Mouse (Mus musculus) cortical plate, adult 2 months (tissue): ENCODE measurements around the gene Lipc. TPM values are rescaled to one million over a fixed set of nuclear protein-coding genes. Genes with fewer than 3 reads are reported as not detected.

Experiments
- H3K27ac ChIP-seq: fragments of 200-500 bp; 2 replicates; pipeline ENCODE4 v1.5.1; 2012; ENCODE audit warnings: low read length, control low read depth, inconsistent platforms; ENCODE audit not compliant: insufficient read depth
- H3K4me1 ChIP-seq: fragments of 200-500 bp; 2 replicates; pipeline ENCODE4 v1.6.1; 2011; ENCODE audit warnings: low read length; ENCODE audit not compliant: control insufficient read depth, insufficient read depth
- H3K4me3 ChIP-seq: fragments of 200-500 bp; 2 replicates; pipeline ENCODE4 v1.5.1; 2011; ENCODE audit warnings: mild to moderate bottlenecking, low read length, control low read depth; ENCODE audit not compliant: insufficient read depth
- CTCF ChIP-seq: fragments of 200-500 bp; IDR thresholded peaks from 2 replicates; pipeline ENCODE4 v1.5.1; 2011; ENCODE audit warnings: mild to moderate bottlenecking, control low read depth, low read length; ENCODE audit not compliant: insufficient read depth; ENCODE audit errors: extremely low read depth
- POLR2A ChIP-seq: fragments of 200-500 bp; IDR thresholded peaks from 2 replicates; pipeline ENCODE4 v1.6.1; 2011; ENCODE audit warnings: mild to moderate bottlenecking, low read length, control low read depth; ENCODE audit not compliant: insufficient read depth; ENCODE audit errors: extremely low read depth
- polyA plus RNA-seq: library from polyadenylated mRNA; depleted of rRNA; stranded (reverse); fragments of >200 nt; gene quantifications from 2 replicates; pipeline ENCODE4 v1.2.3, GENCODE M21; 2012

The Lipc gene
- polyA plus RNA-seq, 1 experiment, result 0.19 TPM

GRCm38 (mm10) chr9:70812551-70812950 is 139.5 kb downstream of the Lipc start:
- Histone ChIP-seq H3K27ac (no peak overlapping the region), H3K4me1 (peaks cover 3% of the 10 kb centered on the region; the same call in 1 of the 2 replicates), H3K4me3 (no peak overlapping the region)
- no peak for TF ChIP-seq POLR2A

DNA sequence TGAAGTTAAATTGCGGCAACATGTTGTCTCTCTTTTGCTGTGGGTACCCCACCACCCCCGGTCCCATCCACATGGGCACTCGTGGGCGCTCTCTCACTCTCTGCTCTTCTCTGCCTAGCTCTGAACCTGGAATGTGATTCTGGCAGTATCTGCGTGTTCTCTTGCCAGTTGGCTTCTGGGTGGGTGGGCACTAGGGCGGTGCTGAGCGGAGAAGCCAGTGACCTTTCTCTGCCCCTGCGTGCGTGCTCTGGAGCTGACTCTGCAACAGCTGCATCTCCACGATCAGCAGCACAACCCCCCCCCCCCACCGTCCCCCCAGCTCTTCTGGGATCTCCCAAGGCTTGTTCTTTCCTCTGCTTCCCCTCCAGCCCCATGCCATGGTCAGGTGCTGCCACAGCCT is 144.3 kb downstream of the Lipc start:
- no peak overlapping the region for H3K4me3 ChIP-seq
- no peaks in the 10 kb centered on the region for H3K4me1 ChIP-seq
- TF ChIP-seq CTCF, result no peak
- no peak for TF ChIP-seq POLR2A

DNA sequence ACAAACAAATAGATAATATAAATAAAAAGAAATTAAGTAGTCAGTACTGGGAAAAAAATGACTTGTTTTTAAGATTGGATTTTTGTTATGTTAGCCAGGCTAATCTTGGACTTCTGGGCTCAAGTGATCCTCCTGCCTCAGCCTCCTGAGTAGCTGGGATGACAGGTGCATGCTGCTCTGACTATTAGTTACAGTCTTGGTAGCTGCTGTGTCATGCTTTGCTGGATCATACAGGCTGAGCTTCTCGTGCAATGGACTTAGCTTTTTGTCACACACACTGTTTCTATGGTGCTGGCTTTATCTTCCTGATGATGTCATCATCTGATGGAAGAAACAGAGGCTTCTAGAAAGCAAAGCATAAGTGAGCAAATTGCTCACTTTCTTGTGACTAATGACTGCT is 146.0 kb downstream of the Lipc start:
- Histone ChIP-seq H3K27ac (no peak overlapping the region), H3K4me1 (no peaks in the 10 kb centered on the region), H3K4me3 (no peak overlapping the region)
- TF ChIP-seq CTCF (no peak), POLR2A (no peak)

More for the DNA sequence above, 144.3 kb downstream of the Lipc start:
- H3K27ac ChIP-seq, result no peak overlapping the region

- Histone ChIP-seq H3K4me1 (peaks cover 1% of the 10 kb centered on the region; the same call in 1 of the 2 replicates), H3K27ac (no peak overlapping the region)
- TF ChIP-seq POLR2A (no peak), CTCF (no peak)
Observed at GRCm38 (mm10) chr9:70802816-70803215, 149.2 kb downstream of the Lipc start.

DNA sequence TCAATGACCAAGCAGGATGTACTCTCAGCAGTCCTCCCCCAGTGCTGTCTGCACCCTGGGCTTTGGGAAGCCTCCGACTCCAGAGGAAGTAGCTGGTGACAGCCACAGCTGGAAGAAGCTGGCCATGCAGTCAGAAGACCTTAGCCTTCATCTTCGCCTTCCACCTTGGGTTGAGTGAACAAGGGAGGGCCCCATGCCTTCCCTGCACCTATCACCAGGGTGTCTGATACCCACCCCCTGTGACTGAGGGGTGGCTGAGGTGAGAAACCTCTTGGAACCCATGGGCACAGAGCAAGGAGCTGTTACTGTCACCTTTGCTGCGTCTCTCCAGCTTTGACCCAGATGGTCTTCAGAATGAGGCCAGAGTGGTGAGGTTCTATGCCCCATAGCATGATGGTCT is 150.3 kb downstream of the Lipc start:
- Histone ChIP-seq H3K4me3 (no peak overlapping the region), H3K27ac (no peak overlapping the region), H3K4me1 (peaks cover 1% of the 10 kb centered on the region; the same call in 1 of the 2 replicates)
- no peak for TF ChIP-seq CTCF
- no peak for TF ChIP-seq POLR2A

More at GRCm38 (mm10) chr9:70802816-70803215, 149.2 kb downstream of the Lipc start:
- H3K4me3 ChIP-seq, result no peak overlapping the region

DNA sequence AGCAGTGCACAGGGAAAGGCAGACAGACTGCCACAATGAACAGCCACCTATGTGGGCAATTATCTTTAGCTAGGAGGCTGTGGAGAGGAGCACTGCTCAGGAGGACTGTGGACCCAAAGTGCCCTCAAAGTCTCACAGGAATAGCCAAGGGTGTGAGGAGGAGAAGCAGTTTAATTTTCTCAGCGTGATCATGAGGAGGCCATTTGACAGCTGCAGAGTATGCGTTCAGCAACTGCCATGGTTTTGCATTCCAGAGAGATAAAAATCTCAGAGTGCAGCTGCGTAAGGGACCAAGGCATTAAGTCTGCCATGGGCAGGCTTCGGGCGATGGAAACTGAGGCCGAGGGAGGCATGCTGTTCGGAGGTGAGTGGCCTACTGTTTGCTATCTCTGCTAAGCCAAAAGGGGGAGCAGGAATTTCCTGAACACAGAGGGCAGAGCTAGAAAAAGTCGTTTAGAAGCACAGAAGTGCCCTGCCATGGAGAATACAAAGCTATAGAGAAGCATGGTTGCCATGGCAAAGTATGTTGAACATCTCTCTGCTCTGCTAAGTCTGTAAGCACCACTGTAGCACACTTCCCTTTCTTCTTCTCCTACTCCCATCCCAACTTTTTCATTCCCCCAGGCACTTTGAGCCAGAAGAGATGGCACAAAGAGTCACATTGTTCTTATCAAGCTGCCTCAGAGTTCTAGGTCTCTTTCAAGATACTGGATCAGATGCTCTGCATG is 151.3 kb downstream of the Lipc start:
- H3K27ac ChIP-seq, result no peak overlapping the region
- TF ChIP-seq POLR2A (no peak), CTCF (no peak)
- peaks cover 1% of the 10 kb centered on the region; the same call in 1 of the 2 replicates for H3K4me1 ChIP-seq
- H3K4me3 ChIP-seq, result no peak overlapping the region

DNA sequence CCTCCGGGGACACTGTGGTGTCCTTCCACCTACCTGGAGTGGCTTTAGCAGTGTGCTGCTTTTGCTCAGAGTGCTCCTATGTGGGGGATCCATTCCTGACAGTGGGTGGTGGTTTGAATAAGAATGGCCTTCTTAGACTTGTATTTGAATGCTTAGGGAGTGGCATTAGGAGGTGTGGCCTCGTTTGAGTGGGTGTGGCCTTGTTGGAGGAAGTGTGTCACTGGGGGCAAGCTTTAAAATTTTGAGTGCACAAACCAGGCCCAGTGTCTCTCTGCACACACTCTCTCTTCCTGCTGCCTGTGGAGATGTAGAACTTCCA is 156.6 kb downstream of the Lipc start:
- H3K27ac ChIP-seq, result no peak overlapping the region
- H3K4me1 ChIP-seq, result peaks cover 7% of the 10 kb centered on the region
- TF ChIP-seq POLR2A, result no peak
- TF ChIP-seq CTCF, result no peak
- H3K4me3 ChIP-seq, result no peak overlapping the region

DNA sequence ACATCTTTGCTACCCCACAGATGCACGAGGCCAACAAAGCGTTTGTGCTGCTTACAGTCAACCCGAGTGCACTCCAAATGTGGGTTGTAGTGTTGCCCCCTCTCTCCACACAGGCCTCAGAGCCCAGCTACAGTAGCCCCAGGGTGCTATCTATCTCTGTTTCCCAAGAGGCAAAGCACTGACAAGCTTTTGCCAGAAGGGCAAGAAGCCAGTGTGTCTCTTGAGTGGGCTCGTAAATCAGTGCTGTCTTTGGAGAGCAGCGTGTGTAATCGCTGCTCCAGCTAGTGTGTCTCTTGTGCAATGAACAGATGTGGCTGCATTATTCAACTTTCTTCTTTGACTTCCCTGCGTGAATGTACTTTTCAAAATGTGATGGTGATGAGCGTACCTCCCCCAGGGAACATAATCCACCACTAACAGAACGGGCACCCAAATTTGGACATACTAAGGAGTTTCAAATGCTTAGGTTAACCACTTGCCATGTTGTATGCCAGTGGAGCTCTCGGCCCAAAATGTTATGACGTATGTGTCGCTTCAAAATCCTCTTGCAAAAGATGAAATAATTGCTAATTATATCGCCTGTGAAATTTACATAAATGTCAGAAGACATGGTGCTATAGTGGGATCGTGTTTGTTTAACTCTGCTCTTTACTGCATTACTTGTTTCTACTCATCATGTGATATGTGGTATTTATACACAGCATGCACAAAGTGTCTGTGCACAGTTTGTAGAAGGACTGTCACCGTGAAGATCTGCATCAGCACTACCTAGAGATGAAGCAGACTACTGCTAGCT is 157.2 kb downstream of the Lipc start:
- TF ChIP-seq POLR2A (no peak), CTCF (no peak)
- Histone ChIP-seq H3K4me3 (no peak overlapping the region), H3K27ac (no peak overlapping the region), H3K4me1 (peaks cover 7% of the 10 kb centered on the region)

GRCm38 (mm10) chr9:70790621-70791020 is 161.4 kb downstream of the Lipc start:
- Histone ChIP-seq H3K4me1 (peaks cover 7% of the 10 kb centered on the region), H3K27ac (no peak overlapping the region), H3K4me3 (no peak overlapping the region)
- TF ChIP-seq CTCF (no peak), POLR2A (no peak)

- TF ChIP-seq POLR2A (no peak), CTCF (no peak)
- no peak overlapping the region for H3K4me3 ChIP-seq
- no peak overlapping the region for H3K27ac ChIP-seq
- no peaks in the 10 kb centered on the region for H3K4me1 ChIP-seq
Observed at GRCm38 (mm10) chr9:70788705-70789104, 163.3 kb downstream of the Lipc start.
